Mouse (Mus musculus) hindbrain, embryonic 11.5 days (tissue): ENCODE measurements around the gene Gpr33. TPM values are rescaled to one million over a fixed set of nuclear protein-coding genes. Genes with fewer than 3 reads are reported as not detected.

Source experiments
- ATAC-seq: fragments of 200-750 bp; cut with Nextera tagmentation; 2 replicates; pipeline ENCODE4 v1.8.0; 2017; ENCODE audit warnings: mild to moderate bottlenecking, moderate TSS enrichment, moderate library complexity; ENCODE audit not compliant: low FRiP score
- DNase-seq: peaks from one replicate; pipeline ENCODE4 v3.0.0-alpha.2; 2015; ENCODE audit warnings: low spot score
- H3K27ac ChIP-seq: fragments of 300-500 bp; sonication (generic); 2 replicates; pipeline ENCODE4 v1.5.1; 2014; ENCODE audit warnings: mild to moderate bottlenecking, low read depth, low read length
- H3K27me3 ChIP-seq: fragments of 300-500 bp; sonication (generic); 2 replicates; pipeline ENCODE4 v1.6.1; 2014; ENCODE audit warnings: mild to moderate bottlenecking, low read length, moderate library complexity, mixed read lengths; ENCODE audit not compliant: control insufficient read depth, insufficient read depth
- H3K36me3 ChIP-seq: fragments of 300-500 bp; sonication (generic); 2 replicates; pipeline ENCODE4 v1.6.1; 2014; ENCODE audit warnings: mild to moderate bottlenecking, low read length, moderate library complexity, mixed read lengths; ENCODE audit not compliant: control insufficient read depth, insufficient read depth
- H3K4me1 ChIP-seq: fragments of 300-500 bp; sonication (generic); replicated peaks from 2 replicates; pipeline ENCODE4 v1.6.1; 2014; ENCODE audit warnings: low read length, mixed read lengths; ENCODE audit not compliant: control insufficient read depth, insufficient read depth
- H3K4me2 ChIP-seq: fragments of 300-500 bp; sonication (generic); replicated peaks from 2 replicates; pipeline ENCODE4 v1.6.1; 2014; ENCODE audit warnings: mild to moderate bottlenecking, low read depth, low read length
- H3K4me3 ChIP-seq: fragments of 300-500 bp; sonication (generic); 2 replicates; pipeline ENCODE4 v1.5.1; 2014; ENCODE audit warnings: low read depth, low read length
- H3K9ac ChIP-seq: fragments of 300-500 bp; sonication (generic); 2 replicates; pipeline ENCODE4 v1.6.1; 2014; ENCODE audit warnings: low read depth, low read length
- H3K9me3 ChIP-seq: fragments of 300-500 bp; sonication (generic); 2 replicates; pipeline ENCODE4 v1.6.1; 2016; ENCODE audit warnings: low read length; ENCODE audit not compliant: control insufficient read depth
- WGBS: fragments of 180-500 bp; shearing (Covaris S2); extraction: QIAGEN DNeasy Blood & Tissue Kit; methylation state at CpG from one replicate; pipeline ENCODE4 v1.1.7; 2014; 5-methylcytosine and 5-hydroxymethylcytosine counted together
- polyA plus RNA-seq: library from polyadenylated mRNA; unstranded; fragments of >200 nt; fragmentation: Nextera tagmentation; extraction: Ambion mirVana; gene quantifications from 2 replicates; pipeline ENCODE4 v1.2.1, GENCODE M21; 2014

The Gpr33 gene
- polyA plus RNA-seq: not detected in 2 replicates

DNA sequence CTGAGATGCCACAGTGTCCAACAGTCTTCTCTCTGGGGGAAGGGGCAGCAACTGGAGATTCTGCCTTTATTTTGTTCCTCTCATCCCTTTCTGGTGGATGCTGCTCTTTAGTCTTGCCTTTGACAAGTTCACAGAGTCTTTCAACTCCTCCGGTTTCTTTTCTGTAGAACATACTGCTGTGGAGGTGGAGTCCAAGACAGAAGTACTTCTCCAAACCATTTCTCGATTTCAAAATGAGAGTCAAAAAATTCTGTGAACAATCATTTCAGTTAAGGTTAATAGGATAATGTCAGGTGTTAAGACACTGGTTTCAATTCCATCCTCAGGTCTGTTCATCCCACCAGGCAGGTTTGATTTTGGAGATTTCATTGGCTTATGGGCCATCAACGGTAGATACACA is at the start of gene Gpr33:
Gene Gpr33, minus strand, starts transcription at position 101 of the 400 bp plus-strand sequence.
- no peak for ATAC-seq
- Histone ChIP-seq H3K36me3 (no peaks in the 10 kb centered on the region), H3K4me3 (no peak within 1 kb of the TSS), H3K9me3 (no peaks in the 10 kb centered on the region), H3K27me3 (no peaks in the 10 kb centered on the region), H3K4me2 (no peak within 1 kb of the TSS), H3K4me1 (no peaks in the 10 kb centered on the region), H3K27ac (no peak within 1 kb of the TSS), H3K9ac (no peak within 1 kb of the TSS)
- WGBS: 97% methylated on average over 3 of the region's 3 CpGs
- no peak for DNase-seq

DNA sequence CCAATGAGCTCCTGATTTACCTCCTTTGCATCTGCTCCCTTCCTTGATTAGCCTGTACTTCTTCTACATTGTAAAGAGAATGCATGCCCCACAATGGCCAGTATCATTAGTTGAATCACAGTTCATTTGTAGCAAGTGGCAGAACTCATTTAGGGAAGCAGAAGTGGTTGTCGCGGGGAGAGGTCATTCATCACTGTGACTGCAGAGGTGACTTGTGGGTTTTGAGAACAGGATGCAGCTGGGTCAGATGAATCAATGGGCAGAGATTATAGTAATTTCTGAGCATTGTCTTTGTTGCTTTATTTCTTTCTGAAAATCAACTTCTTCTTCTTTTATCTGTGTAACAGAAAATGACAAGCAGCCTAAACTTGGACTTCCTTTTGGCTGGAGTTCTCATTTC is 21.5 kb upstream of the Gpr33 start:
- Histone ChIP-seq H3K36me3 (no peaks in the 10 kb centered on the region), H3K4me2 (no peak overlapping the region), H3K4me3 (no peak overlapping the region), H3K27ac (no peak overlapping the region), H3K27me3 (no peaks in the 10 kb centered on the region), H3K9me3 (no peaks in the 10 kb centered on the region), H3K4me1 (no peaks in the 10 kb centered on the region), H3K9ac (no peak overlapping the region)
- WGBS: 50% methylated on average over 2 of the region's 2 CpGs
- ATAC-seq (no peak), DNase-seq (no peak)

DNA sequence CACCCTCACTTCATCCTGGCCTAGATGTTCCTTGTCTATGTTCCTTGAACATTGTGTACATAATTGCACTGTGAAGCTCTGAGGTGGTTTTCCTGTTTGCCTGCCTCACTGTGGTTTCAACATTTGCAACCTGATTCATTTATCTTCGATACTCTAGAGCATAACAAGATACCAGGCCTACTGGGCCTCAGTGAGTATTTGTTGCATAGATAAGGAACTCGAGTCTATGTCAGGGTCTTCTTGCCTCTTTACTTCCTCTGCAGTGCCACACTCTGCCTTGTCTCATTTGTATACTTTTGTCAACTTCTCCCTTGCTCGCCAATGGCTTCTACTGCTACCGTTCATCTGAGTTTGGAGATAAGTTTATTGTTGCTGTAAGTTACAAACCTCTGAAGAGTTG is 18.5 kb upstream of the Gpr33 start:
- Histone ChIP-seq H3K27ac (no peak overlapping the region), H3K9ac (no peak overlapping the region), H3K4me3 (no peak overlapping the region), H3K9me3 (no peaks in the 10 kb centered on the region), H3K4me2 (no peak overlapping the region), H3K36me3 (no peaks in the 10 kb centered on the region), H3K4me1 (no peaks in the 10 kb centered on the region), H3K27me3 (no peaks in the 10 kb centered on the region)
- no peak for DNase-seq
- WGBS: 89% methylated on average over 4 of the region's 4 CpGs
- ATAC-seq: no peak

- Histone ChIP-seq H3K4me2 (no peak overlapping the region), H3K9me3 (no peaks in the 10 kb centered on the region), H3K27ac (no peak overlapping the region), H3K36me3 (no peaks in the 10 kb centered on the region), H3K4me1 (no peaks in the 10 kb centered on the region), H3K4me3 (no peak overlapping the region), H3K9ac (no peak overlapping the region), H3K27me3 (no peaks in the 10 kb centered on the region)
- ATAC-seq: no peak
- WGBS: 89% methylated on average over 10 of the region's 10 CpGs
- DNase-seq: no peak
These were observed 15.0 kb upstream of the Gpr33 start for GRCm38 (mm10) chr12:52042818-52043336.

DNA sequence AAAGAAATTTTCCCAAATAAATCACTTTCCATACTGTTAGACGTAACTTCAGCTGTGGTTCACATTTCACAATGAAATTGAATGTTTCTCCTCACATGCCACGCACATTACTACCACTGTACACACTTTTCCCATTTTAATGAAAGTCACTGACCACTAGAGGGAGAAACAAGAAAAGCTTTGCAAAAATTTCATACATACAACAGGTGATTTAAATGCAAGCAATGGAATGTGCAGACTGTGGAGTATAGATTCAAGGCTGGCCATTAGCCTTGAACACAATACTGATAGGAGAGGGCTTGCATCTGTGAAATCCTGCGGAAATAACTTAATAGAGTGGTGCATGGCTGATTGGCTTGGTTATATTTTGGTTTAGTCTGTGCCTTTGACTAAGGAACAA is 10.5 kb upstream of the Gpr33 start:
- Histone ChIP-seq H3K4me1 (no peaks in the 10 kb centered on the region), H3K27me3 (no peaks in the 10 kb centered on the region), H3K9me3 (no peaks in the 10 kb centered on the region), H3K4me3 (no peak overlapping the region), H3K9ac (no peak overlapping the region), H3K36me3 (no peaks in the 10 kb centered on the region), H3K4me2 (no peak overlapping the region), H3K27ac (no peak overlapping the region)
- DNase-seq (peak; percentile 22), ATAC-seq (no peak)
- 69% methylated on average over 3 of the region's 3 CpGs for WGBS

- DNase-seq (no peak), ATAC-seq (no peak)
- Histone ChIP-seq H3K9ac (no peak overlapping the region), H3K27me3 (no peaks in the 10 kb centered on the region), H3K27ac (no peak overlapping the region), H3K4me2 (no peak overlapping the region), H3K36me3 (no peaks in the 10 kb centered on the region), H3K9me3 (no peaks in the 10 kb centered on the region), H3K4me1 (no peaks in the 10 kb centered on the region), H3K4me3 (no peak overlapping the region)
- 97% methylated on average over 3 of the region's 3 CpGs for WGBS
These were observed 7.1 kb upstream of the Gpr33 start for GRCm38 (mm10) chr12:52034956-52035355.

DNA sequence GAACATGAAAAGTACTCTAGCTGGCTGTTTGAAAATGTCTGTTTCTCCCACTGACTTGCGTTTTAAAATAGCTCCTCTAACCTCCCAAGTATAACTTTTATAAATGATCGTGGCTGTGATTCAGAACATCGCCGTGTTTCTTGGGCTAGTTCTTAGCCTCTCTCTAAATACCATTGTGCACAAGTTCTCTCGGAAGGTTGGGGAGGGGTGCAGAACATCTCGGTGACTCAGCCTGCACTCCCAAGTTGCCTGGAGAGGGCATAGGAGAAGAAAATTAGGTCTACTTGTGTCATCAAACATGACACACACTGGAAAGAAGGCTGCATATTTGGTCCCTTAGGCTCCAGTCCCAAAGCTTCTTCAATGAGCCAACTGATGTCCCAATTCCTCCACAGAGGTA is 4.4 kb upstream of the Gpr33 start:
- Histone ChIP-seq H3K9ac (no peak overlapping the region), H3K27ac (no peak overlapping the region), H3K4me3 (no peak overlapping the region), H3K9me3 (no peaks in the 10 kb centered on the region), H3K27me3 (no peaks in the 10 kb centered on the region), H3K4me2 (no peak overlapping the region), H3K4me1 (no peaks in the 10 kb centered on the region), H3K36me3 (no peaks in the 10 kb centered on the region)
- DNase-seq (no peak), ATAC-seq (no peak)
- 92% methylated on average over 6 of the region's 6 CpGs for WGBS

DNA sequence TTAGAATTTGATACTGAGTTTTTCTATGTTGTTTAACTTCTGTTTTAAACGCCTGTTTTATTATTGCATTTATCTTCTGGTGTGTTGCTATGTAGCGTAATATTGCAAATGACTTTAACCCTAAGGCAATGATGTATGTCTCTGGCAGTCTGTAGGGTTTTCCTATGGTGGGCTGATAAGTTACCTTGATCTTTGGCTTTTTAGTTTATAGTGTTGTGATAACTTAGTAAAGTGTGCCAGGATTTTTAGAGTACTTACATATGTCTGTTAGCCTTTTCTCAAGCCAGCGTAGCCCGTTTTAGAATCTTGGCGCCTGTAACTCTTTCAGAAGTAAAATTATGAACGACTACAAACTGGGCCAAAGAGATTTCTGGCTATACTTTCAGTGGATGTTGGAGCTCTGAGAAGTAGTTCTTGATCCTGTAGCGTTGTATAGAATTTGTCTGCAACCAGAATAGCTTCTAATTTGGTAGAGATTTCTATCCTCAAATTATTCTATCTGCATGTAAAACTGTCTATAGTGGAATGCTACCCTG is 13.3 kb downstream of the Gpr33 start:
- H3K4me2 ChIP-seq: no peak overlapping the region
- WGBS: 90% methylated on average over 7 of the region's 7 CpGs
- no peaks in the 10 kb centered on the region for H3K4me1 ChIP-seq
- H3K27me3 ChIP-seq: no peaks in the 10 kb centered on the region
- no peak for ATAC-seq
- no peak overlapping the region for H3K9ac ChIP-seq
- H3K9me3 ChIP-seq: no peaks in the 10 kb centered on the region
- H3K36me3 ChIP-seq: no peaks in the 10 kb centered on the region
- no peak overlapping the region for H3K27ac ChIP-seq
- DNase-seq: no peak
- no peak overlapping the region for H3K4me3 ChIP-seq

- Histone ChIP-seq H3K9ac (no peak overlapping the region), H3K27ac (no peak overlapping the region)
- WGBS: 84% methylated on average over 11 of the region's 11 CpGs
These were observed 13.8 kb downstream of the Gpr33 start for GRCm38 (mm10) chr12:52014044-52014443.

More at GRCm38 (mm10) chr12:52014044-52014443, 13.8 kb downstream of the Gpr33 start:
- Histone ChIP-seq H3K9me3 (no peaks in the 10 kb centered on the region), H3K4me2 (no peak overlapping the region), H3K36me3 (no peaks in the 10 kb centered on the region), H3K27me3 (no peaks in the 10 kb centered on the region), H3K4me1 (no peaks in the 10 kb centered on the region), H3K4me3 (no peak overlapping the region)
- ATAC-seq (no peak), DNase-seq (no peak)
